In the genomic region with DNA sequence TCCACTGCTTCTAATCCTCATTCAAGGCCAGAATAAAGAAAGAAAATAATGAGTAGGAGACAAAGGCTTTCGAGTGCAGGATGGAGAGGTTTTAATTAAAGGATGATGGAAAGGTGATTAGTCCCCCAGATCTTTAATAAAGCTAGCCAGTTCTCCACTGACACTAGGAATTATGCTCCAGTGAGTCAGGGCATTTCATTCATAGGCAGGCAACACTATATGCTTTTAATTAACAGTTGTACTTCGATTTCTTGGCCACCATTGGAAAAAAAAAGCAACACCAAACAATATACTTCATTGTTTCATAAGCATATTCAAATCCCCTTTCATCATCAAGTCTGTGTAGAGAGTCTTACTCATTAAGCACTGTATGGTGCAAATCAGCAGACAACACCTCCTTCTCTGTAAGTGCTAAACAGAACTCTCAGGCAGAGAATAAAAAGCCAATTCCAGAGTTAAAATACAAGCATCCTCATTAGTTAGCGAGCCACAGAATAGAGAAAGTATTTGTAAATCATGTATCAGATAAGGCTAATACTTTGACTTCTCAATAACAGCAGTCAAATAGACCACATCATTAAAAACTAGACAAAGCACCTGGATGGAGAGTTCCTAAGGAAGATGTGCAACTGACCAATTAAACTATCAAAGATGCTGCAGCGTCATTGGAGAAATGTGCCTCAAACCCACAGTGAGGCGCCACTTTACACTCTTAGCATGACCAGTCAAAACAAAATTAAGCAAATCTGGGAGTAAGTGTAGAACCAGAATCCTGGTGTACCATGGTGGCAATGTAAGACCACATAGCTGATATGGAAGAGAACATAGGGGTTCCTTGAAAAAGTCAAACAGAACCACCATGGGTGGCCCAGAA, we compare ENCODE assay signal across 28 mouse cellular contexts.
DNase-seq lines count a peak whose midpoint lies in the region; ATAC-seq and TF ChIP-seq lines count a peak whose summit lies in the region.
"Had no signal": no experiment of that assay in that cellular context is flagged by ENCODE, and none has a peak within 500 bp of the region (broad histone marks: within the 10 kb centered on the region; RNA-seq: fewer than 3 reads in every experiment).

No protein-coding gene starts in this region.

- ATAC-seq in limb, embryonic 11.5 days (ENCODE audit: insufficient number of reproducible peaks, low FRiP score, low TSS enrichment, low read depth), result no peak
- peak; percentile 81 for ATAC-seq in forebrain, embryonic 15.5 days (replicated peaks)
- no peak for ATAC-seq in stomach, postnatal 0 days (ENCODE audit: low FRiP score, low TSS enrichment)
- ATAC-seq in hindbrain, embryonic 11.5 days (ENCODE audit: low FRiP score), result no peak
- ATAC-seq: CD4-positive, CD25-positive, alpha-beta regulatory T cell, adult 4 months; intestine, postnatal 0 days; lung, postnatal 0 days; midbrain, embryonic 13.5 days had no signal

- DNase-seq in limb, embryonic 11.5 days (ENCODE audit: low spot score), result peak; percentile 12
- DNase-seq in limb, embryonic 10.5 days (ENCODE audit: low spot score), result no peak
- peak; percentile 3 for DNase-seq in fat pad, adult 2 months (ENCODE audit: extremely low read depth, low read depth, low spot score)
- no peak for DNase-seq in stomach, postnatal 0 days (ENCODE audit: low spot score)
- no peak for DNase-seq in hindbrain, embryonic 11.5 days (ENCODE audit: low spot score)
- no peak for DNase-seq in thymus, postnatal 0 days (ENCODE audit: low spot score)
- DNase-seq: adrenal gland, postnatal 36 days; cerebellum, adult 2 months; cerebellum, postnatal 25 days; gastrocnemius, postnatal 25 days; heart, adult 11 months; kidney, postnatal 25 days; liver, embryonic 13.5 days; lung, adult 18-20 months; lung, postnatal 4 days; thymus, postnatal 14 days had no signal

- WGBS in limb, embryonic 11.5 days, result 69% methylated on average over 5 of the region's 5 CpGs
- WGBS in limb, embryonic 10.5 days, result 73% methylated on average over 5 of the region's 5 CpGs
- 19% methylated on average over 5 of the region's 5 CpGs for WGBS in forebrain, embryonic 15.5 days
- WGBS in stomach, postnatal 0 days, result 80% methylated on average over 5 of the region's 5 CpGs
- 77% methylated on average over 5 of the region's 5 CpGs for WGBS in hindbrain, embryonic 11.5 days

- no peak overlapping the region for H3K27ac ChIP-seq in limb, embryonic 11.5 days (replicated peaks; ENCODE audit: low read depth, low read length)
- no peak overlapping the region for H3K27ac ChIP-seq in limb, embryonic 10.5 days
- no peak overlapping the region for H3K27ac ChIP-seq in forebrain, embryonic 15.5 days (replicated peaks)
- H3K27ac ChIP-seq in stomach, postnatal 0 days (replicated peaks), result no peak overlapping the region
- H3K27ac ChIP-seq in hindbrain, embryonic 11.5 days (ENCODE audit: low read depth, low read length), result no peak overlapping the region
- H3K27ac ChIP-seq: embryonic facial prominence, embryonic 10.5 days; embryonic facial prominence, embryonic 15.5 days; heart, embryonic 10.5 days; heart, embryonic 15.5 days; hindbrain, embryonic 12.5 days; limb, embryonic 15.5 days; liver, embryonic 13.5 days; midbrain, embryonic 13.5 days had no signal

- no peaks in the 10 kb centered on the region for H3K27me3 ChIP-seq in limb, embryonic 11.5 days (ENCODE audit: control insufficient read depth, insufficient read depth, low read length)
- no peaks in the 10 kb centered on the region for H3K27me3 ChIP-seq in limb, embryonic 10.5 days (ENCODE audit: low read depth, poor library complexity, severe bottlenecking)
- no peaks in the 10 kb centered on the region for H3K27me3 ChIP-seq in forebrain, embryonic 15.5 days
- H3K27me3 ChIP-seq in stomach, postnatal 0 days (ENCODE audit: control insufficient read depth, insufficient read depth, low read length), result no peaks in the 10 kb centered on the region
- no peaks in the 10 kb centered on the region for H3K27me3 ChIP-seq in hindbrain, embryonic 11.5 days (ENCODE audit: control insufficient read depth, insufficient read depth, low read length)
- H3K27me3 ChIP-seq: embryonic facial prominence, embryonic 15.5 days; heart, embryonic 15.5 days; hindbrain, embryonic 12.5 days; limb, embryonic 15.5 days; liver, embryonic 13.5 days; midbrain, embryonic 13.5 days had no signal

- peak; percentile 22; the same call in 1 of the 2 replicates for TF ChIP-seq CTCF in stomach, postnatal 0 days (IDR thresholded peaks at IDR 0.05; ENCODE audit: low read depth)

- TF ChIP-seq EP300 in stomach, postnatal 0 days (optimal IDR thresholded peaks at IDR 0.05), result no peak

- H3K4me2 ChIP-seq in limb, embryonic 11.5 days (ENCODE audit: low read depth, severe bottlenecking), result no peak overlapping the region
- no peak overlapping the region for H3K4me2 ChIP-seq in forebrain, embryonic 15.5 days (replicated peaks)
- no peak overlapping the region for H3K4me2 ChIP-seq in stomach, postnatal 0 days (replicated peaks; ENCODE audit: low read depth)
- no peak overlapping the region for H3K4me2 ChIP-seq in hindbrain, embryonic 11.5 days (replicated peaks; ENCODE audit: low read depth, low read length)
- H3K4me2 ChIP-seq: embryonic facial prominence, embryonic 15.5 days; heart, embryonic 15.5 days; hindbrain, embryonic 12.5 days; limb, embryonic 15.5 days; liver, embryonic 13.5 days; midbrain, embryonic 13.5 days had no signal

- no peaks in the 10 kb centered on the region for H3K4me1 ChIP-seq in limb, embryonic 11.5 days (ENCODE audit: control insufficient read depth, insufficient read depth, low read length)
- H3K4me1 ChIP-seq in limb, embryonic 10.5 days, result peaks cover 4% of the 10 kb centered on the region
- H3K4me1 ChIP-seq in forebrain, embryonic 15.5 days, result peaks cover 10% of the 10 kb centered on the region; the same call in 1 of the 2 replicates
- H3K4me1 ChIP-seq in stomach, postnatal 0 days (replicated peaks; ENCODE audit: control insufficient read depth, insufficient read depth), result no peaks in the 10 kb centered on the region
- H3K4me1 ChIP-seq in hindbrain, embryonic 11.5 days (replicated peaks; ENCODE audit: control insufficient read depth, insufficient read depth, low read length), result no peaks in the 10 kb centered on the region
- H3K4me1 ChIP-seq: embryonic facial prominence, embryonic 15.5 days; heart, embryonic 10.5 days; heart, embryonic 15.5 days; hindbrain, embryonic 12.5 days; limb, embryonic 15.5 days; liver, embryonic 13.5 days had no signal

- no peak overlapping the region for H3K4me3 ChIP-seq in limb, embryonic 11.5 days (ENCODE audit: low read depth, low read length)
- no peak overlapping the region for H3K4me3 ChIP-seq in limb, embryonic 10.5 days
- no peak overlapping the region for H3K4me3 ChIP-seq in forebrain, embryonic 15.5 days
- H3K4me3 ChIP-seq in stomach, postnatal 0 days (ENCODE audit: low read depth, low read length), result no peak overlapping the region
- no peak overlapping the region for H3K4me3 ChIP-seq in hindbrain, embryonic 11.5 days (ENCODE audit: low read depth, low read length)
- H3K4me3 ChIP-seq: embryonic facial prominence, embryonic 10.5 days; embryonic facial prominence, embryonic 15.5 days; heart, embryonic 10.5 days; heart, embryonic 15.5 days; hindbrain, embryonic 12.5 days; limb, embryonic 15.5 days; liver, embryonic 13.5 days; megakaryocyte, embryonic 14.5 days; midbrain, embryonic 13.5 days had no signal

- no peak overlapping the region for H3K9ac ChIP-seq in limb, embryonic 11.5 days (ENCODE audit: low read length)
- no peak overlapping the region for H3K9ac ChIP-seq in forebrain, embryonic 15.5 days (replicated peaks)
- no peak overlapping the region for H3K9ac ChIP-seq in stomach, postnatal 0 days (ENCODE audit: low read length)
- no peak overlapping the region for H3K9ac ChIP-seq in hindbrain, embryonic 11.5 days (ENCODE audit: low read depth, low read length)
- H3K9ac ChIP-seq: embryonic facial prominence, embryonic 15.5 days; heart, embryonic 15.5 days; hindbrain, embryonic 12.5 days; limb, embryonic 15.5 days; liver, embryonic 13.5 days; midbrain, embryonic 13.5 days had no signal

- no peaks in the 10 kb centered on the region for H3K36me3 ChIP-seq in limb, embryonic 11.5 days (ENCODE audit: control insufficient read depth, insufficient read depth, low read length)
- H3K36me3 ChIP-seq in limb, embryonic 10.5 days, result no peaks in the 10 kb centered on the region
- no peaks in the 10 kb centered on the region for H3K36me3 ChIP-seq in forebrain, embryonic 15.5 days
- no peaks in the 10 kb centered on the region for H3K36me3 ChIP-seq in stomach, postnatal 0 days (ENCODE audit: control insufficient read depth, insufficient read depth, low read length)
- no peaks in the 10 kb centered on the region for H3K36me3 ChIP-seq in hindbrain, embryonic 11.5 days (ENCODE audit: control insufficient read depth, insufficient read depth, low read length)
- H3K36me3 ChIP-seq: embryonic facial prominence, embryonic 10.5 days; embryonic facial prominence, embryonic 15.5 days; heart, embryonic 10.5 days; heart, embryonic 15.5 days; hindbrain, embryonic 12.5 days; limb, embryonic 15.5 days; liver, embryonic 13.5 days; midbrain, embryonic 13.5 days had no signal

- no peaks in the 10 kb centered on the region for H3K9me3 ChIP-seq in limb, embryonic 11.5 days (ENCODE audit: control insufficient read depth, low read length)
- no peaks in the 10 kb centered on the region for H3K9me3 ChIP-seq in limb, embryonic 10.5 days (replicated peaks)
- no peaks in the 10 kb centered on the region for H3K9me3 ChIP-seq in forebrain, embryonic 15.5 days
- no peaks in the 10 kb centered on the region for H3K9me3 ChIP-seq in stomach, postnatal 0 days (ENCODE audit: control insufficient read depth, low read length)
- H3K9me3 ChIP-seq in hindbrain, embryonic 11.5 days (ENCODE audit: control insufficient read depth, low read length), result no peaks in the 10 kb centered on the region
- H3K9me3 ChIP-seq: embryonic facial prominence, embryonic 10.5 days; embryonic facial prominence, embryonic 15.5 days; heart, embryonic 10.5 days; heart, embryonic 15.5 days; hindbrain, embryonic 12.5 days; limb, embryonic 15.5 days; liver, embryonic 13.5 days; megakaryocyte, embryonic 14.5 days; midbrain, embryonic 13.5 days had no signal

Comparison
In these comparisons a context has a peak if more than half of its experiments do, and no peak if none do; other contexts are left out.
1. DNase-seq: peak in limb, embryonic 11.5 days (single experiment) and fat pad, adult 2 months (single experiment); none in limb, embryonic 10.5 days (single experiment), stomach, postnatal 0 days (single experiment), hindbrain, embryonic 11.5 days (single experiment) and thymus, postnatal 0 days (single experiment).